Mouse (Mus musculus): ENCODE results near the gene Mdh2.

The Mdh2 gene

GRCm38 (mm10) chr5:135777796-135778470, 347 bp upstream of the Mdh2 start, which contains the start of gene Styxl1:
Gene Styxl1, minus strand, starts transcription at chr5:135778385.
- peak; percentile 54 to 72 for DNase-seq

- DNase-seq: no peak
Measured at GRCm38 (mm10) chr5:135780331-135780730, 2.1 kb downstream of the Mdh2 start.

- DNase-seq: no peak
Measured at GRCm38 (mm10) chr5:135782901-135783300, 4.6 kb downstream of the Mdh2 start.

GRCm38 (mm10) chr5:135793996-135794858, 15.9 kb downstream of the Mdh2 start:
- peak; percentile 93 for DNase-seq

GRCm38 (mm10) chr5:135794859-135795181, 16.5 kb downstream of the Mdh2 start:
- no peak for DNase-seq

GRCm38 (mm10) chr5:135799746-135800145, 21.5 kb downstream of the Mdh2 start:
- peak; percentile 36 to 43 for DNase-seq

GRCm38 (mm10) chr5:135800927-135801326, 22.6 kb downstream of the Mdh2 start:
- DNase-seq: no peak

GRCm38 (mm10) chr5:135802641-135803040, 24.4 kb downstream of the Mdh2 start:
- no peak for DNase-seq

GRCm38 (mm10) chr5:135803135-135803534, 24.9 kb downstream of the Mdh2 start:
- no peak for DNase-seq

GRCm38 (mm10) chr5:135803676-135804075, 25.4 kb downstream of the Mdh2 start:
- DNase-seq: no peak

GRCm38 (mm10) chr5:135804735-135805134, 26.5 kb downstream of the Mdh2 start:
- no peak for DNase-seq

- DNase-seq: peak; percentile 96 to 97
Measured at GRCm38 (mm10) chr5:135806555-135807262, 28.4 kb downstream of the Mdh2 start, which contains the start of gene Srrm3. Gene Srrm3, plus strand, starts transcription at chr5:135806890.

- DNase-seq: no peak
Measured at GRCm38 (mm10) chr5:135807263-135807637, 29.0 kb downstream of the Mdh2 start.

- no peak for DNase-seq
Measured at GRCm38 (mm10) chr5:135812991-135813390, 34.7 kb downstream of the Mdh2 start.

- no peak for DNase-seq
Measured at GRCm38 (mm10) chr5:135818491-135818890, 40.2 kb downstream of the Mdh2 start.

GRCm38 (mm10) chr5:135822316-135822944, 44.1 kb downstream of the Mdh2 start:
- no peak for DNase-seq

- no peak for DNase-seq
Measured at GRCm38 (mm10) chr5:135824517-135824916, 46.2 kb downstream of the Mdh2 start.

- no peak for DNase-seq
Measured at GRCm38 (mm10) chr5:135826225-135826624, 47.9 kb downstream of the Mdh2 start.

GRCm38 (mm10) chr5:135829381-135829780, 51.1 kb downstream of the Mdh2 start:
- no peak for DNase-seq

- DNase-seq: no peak
Measured at GRCm38 (mm10) chr5:135832729-135833128, 54.4 kb downstream of the Mdh2 start.

- peak; percentile 85 to 89 for DNase-seq
Measured at GRCm38 (mm10) chr5:135834769-135835491, 56.6 kb downstream of the Mdh2 start.

- no peak for DNase-seq
Measured at GRCm38 (mm10) chr5:135835492-135835858, 57.2 kb downstream of the Mdh2 start.
